Mouse (Mus musculus): ENCODE data around the gene Scgb1b17. TPM values are rescaled to one million over a fixed set of nuclear protein-coding genes. Genes with fewer than 3 reads are reported as not detected.
"Not testable (repeated sequence)": the region's sequence is repeated elsewhere in the genome, so short reads cannot be mapped to it uniquely, and the experiment has no call there.

The Scgb1b17 gene
- not detected in 2 replicates for polyA plus RNA-seq (2015; fragmentation: Nextera tagmentation; extraction: Ambion mirVana)

DNA sequence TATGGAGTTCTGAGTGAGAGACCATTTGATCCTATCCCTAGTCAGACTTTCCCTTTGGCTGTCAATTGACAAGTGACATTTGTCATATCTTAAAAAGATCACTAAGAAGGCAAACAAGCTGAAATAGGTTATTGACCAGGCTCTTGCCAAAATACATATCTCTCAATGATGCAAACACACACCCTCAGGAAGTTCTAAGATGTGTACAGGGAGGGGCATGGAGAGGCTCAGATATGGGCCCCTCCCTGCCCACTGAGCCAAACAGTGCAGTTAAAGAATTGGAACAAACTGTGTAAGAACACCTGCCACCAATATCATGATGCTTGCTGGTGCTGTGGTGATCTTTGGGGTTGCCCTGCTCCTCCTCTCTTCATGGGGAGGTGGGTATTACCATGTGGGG is at the start of gene Scgb1b17:
Scgb1b17 (plus strand) TSS at position 301 of the 400 bp plus-strand sequence.
- H3K36me3 ChIP-seq; H3K4me2 ChIP-seq; ATAC-seq (ENCODE audit: insufficient number of reproducible peaks, insufficient read depth, low FRiP score, low TSS enrichment, low read depth): not testable (repeated sequence)

DNA sequence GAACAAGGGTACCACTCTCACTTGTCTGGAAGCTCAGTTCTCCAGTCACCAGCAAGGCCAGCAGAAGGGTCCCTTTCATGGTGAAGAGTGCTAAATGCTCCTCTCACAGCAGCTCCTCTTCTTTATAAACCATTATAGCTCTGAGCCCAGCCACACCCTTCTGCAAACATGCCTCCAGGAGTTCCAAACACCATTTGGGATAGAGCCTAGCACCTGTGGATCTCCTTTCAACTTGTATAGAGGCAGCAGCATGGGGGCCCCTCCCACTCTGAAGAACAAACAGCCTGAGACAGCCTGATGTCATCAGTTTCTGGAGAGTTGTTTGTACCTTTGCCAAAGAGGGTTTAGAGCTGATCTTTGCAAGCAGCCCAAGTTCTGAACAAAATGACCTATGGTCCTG is 6.8 kb upstream of the Scgb1b17 start, which contains the start of gene Scgb2b17:
Scgb2b17 (minus strand) TSS at position 101 of the 400 bp plus-strand sequence.
- not testable (repeated sequence) for H3K36me3 ChIP-seq; H3K27me3 ChIP-seq; H3K9me3 ChIP-seq; H3K4me1 ChIP-seq; H3K9ac ChIP-seq; H3K4me3 ChIP-seq; H3K27ac ChIP-seq; H3K4me2 ChIP-seq; ATAC-seq (ENCODE audit: insufficient number of reproducible peaks, insufficient read depth, low FRiP score, low TSS enrichment, low read depth)

More for the DNA sequence above, at the start of gene Scgb1b17:
- not testable (repeated sequence) for H3K4me3 ChIP-seq, H3K9ac ChIP-seq, H3K9me3 ChIP-seq, H3K4me1 ChIP-seq, H3K27ac ChIP-seq, H3K27me3 ChIP-seq

Other genes with a start within 250 kb of the Scgb1b17 start
- not detected in 2 replicates for gene Scgb2b15, start 233.8 kb upstream of the Scgb1b17 start, polyA plus RNA-seq (2015; fragmentation: Nextera tagmentation; extraction: Ambion mirVana)
- not detected in 2 replicates for gene Scgb1b15, start 226.9 kb upstream of the Scgb1b17 start, polyA plus RNA-seq (2015; fragmentation: Nextera tagmentation; extraction: Ambion mirVana)
- not detected in 2 replicates for gene Scgb2b17, start 6.9 kb upstream of the Scgb1b17 start, polyA plus RNA-seq (2015; fragmentation: Nextera tagmentation; extraction: Ambion mirVana)
- not detected in 2 replicates for gene Scgb2b18, start 110.4 kb downstream of the Scgb1b17 start, polyA plus RNA-seq (2015; fragmentation: Nextera tagmentation; extraction: Ambion mirVana)
- gene Scgb1b18, start 122.1 kb downstream of the Scgb1b17 start, polyA plus RNA-seq (2015; fragmentation: Nextera tagmentation; extraction: Ambion mirVana), result not detected in 2 replicates
- gene Scgb2b19, start 216.9 kb downstream of the Scgb1b17 start, polyA plus RNA-seq (2015; fragmentation: Nextera tagmentation; extraction: Ambion mirVana), result not detected in 2 replicates
- not detected in 2 replicates for gene Scgb1b19, start 223.8 kb downstream of the Scgb1b17 start, polyA plus RNA-seq (2015; fragmentation: Nextera tagmentation; extraction: Ambion mirVana)

All from embryonic facial prominence, embryonic 13.5 days (tissue).